Mouse (Mus musculus): ENCODE data around the gene Slc12a7. TPM values are rescaled to one million over a fixed set of nuclear protein-coding genes. Genes with fewer than 3 reads are reported as not detected.

The Slc12a7 gene
- polyA plus RNA-seq, 1 experiment from 2014 or later, result 14.7 TPM

GRCm38 (mm10) chr13:73767754-73768153 is 34.9 kb downstream of the Slc12a7 start:
- Histone ChIP-seq H3K27me3 (ENCODE audit: insufficient read depth, low read length) (no peaks in the 10 kb centered on the region), H3K36me3 (ENCODE audit: insufficient read depth, low read length) (no peaks in the 10 kb centered on the region), H3K9ac (ENCODE audit: low read depth, low read length) (no peak overlapping the region), H3K4me3 (replicated peaks; ENCODE audit: low read depth, low read length) (no peak overlapping the region), H3K9me3 (replicated peaks; ENCODE audit: low read length) (no peaks in the 10 kb centered on the region), H3K4me2 (ENCODE audit: low read length) (no peak overlapping the region), H3K4me1 (replicated peaks; ENCODE audit: insufficient read depth, low read length) (peaks cover 20% of the 10 kb centered on the region), H3K27ac (no peak overlapping the region)
- TF ChIP-seq CTCF (IDR thresholded peaks at IDR 0.05; ENCODE audit: low read depth), result no peak
- 74% methylated on average over 5 of the region's 5 CpGs for WGBS
- ATAC-seq (replicated peaks; ENCODE audit: low FRiP score, low read depth), result no peak
- DNase-seq (ENCODE audit: low spot score), result no peak

GRCm38 (mm10) chr13:73768311-73768710 is 35.4 kb downstream of the Slc12a7 start:
- Histone ChIP-seq H3K4me3 (replicated peaks; ENCODE audit: low read depth, low read length) (no peak overlapping the region), H3K4me2 (ENCODE audit: low read length) (no peak overlapping the region), H3K9ac (ENCODE audit: low read depth, low read length) (no peak overlapping the region), H3K4me1 (replicated peaks; ENCODE audit: insufficient read depth, low read length) (peaks cover 22% of the 10 kb centered on the region), H3K27ac (no peak overlapping the region), H3K9me3 (replicated peaks; ENCODE audit: low read length) (no peaks in the 10 kb centered on the region), H3K36me3 (ENCODE audit: insufficient read depth, low read length) (no peaks in the 10 kb centered on the region), H3K27me3 (ENCODE audit: insufficient read depth, low read length) (no peaks in the 10 kb centered on the region)
- no peak for DNase-seq (ENCODE audit: low spot score)
- WGBS, result 71% methylated on average over 3 of the region's 3 CpGs
- no peak for ATAC-seq (replicated peaks; ENCODE audit: low FRiP score, low read depth)
- no peak for TF ChIP-seq CTCF (IDR thresholded peaks at IDR 0.05; ENCODE audit: low read depth)

GRCm38 (mm10) chr13:73769916-73770682 is 37.2 kb downstream of the Slc12a7 start:
- no peaks in the 10 kb centered on the region for H3K36me3 ChIP-seq (ENCODE audit: insufficient read depth, low read length)
- peak; percentile 25; the same call in 1 of the 2 replicates for TF ChIP-seq CTCF (IDR thresholded peaks at IDR 0.05; ENCODE audit: low read depth)
- H3K4me3 ChIP-seq (replicated peaks; ENCODE audit: low read depth, low read length), result no peak overlapping the region
- H3K4me1 ChIP-seq (replicated peaks; ENCODE audit: insufficient read depth, low read length), result peaks cover 25% of the 10 kb centered on the region
- peak; percentile 84 for ATAC-seq (replicated peaks; ENCODE audit: low FRiP score, low read depth)
- peak; percentile 49 for DNase-seq (ENCODE audit: low spot score)
- H3K4me2 ChIP-seq (ENCODE audit: low read length), result no peak overlapping the region
- H3K27ac ChIP-seq, result peak overlapping the region; percentile 26
- H3K9ac ChIP-seq (ENCODE audit: low read depth, low read length), result no peak overlapping the region
- no peaks in the 10 kb centered on the region for H3K9me3 ChIP-seq (replicated peaks; ENCODE audit: low read length)
- 41% methylated on average over 4 of the region's 4 CpGs for WGBS
- no peaks in the 10 kb centered on the region for H3K27me3 ChIP-seq (ENCODE audit: insufficient read depth, low read length)

GRCm38 (mm10) chr13:73771131-73771530 is 38.2 kb downstream of the Slc12a7 start:
- Histone ChIP-seq H3K27me3 (ENCODE audit: insufficient read depth, low read length) (no peaks in the 10 kb centered on the region), H3K4me1 (replicated peaks; ENCODE audit: insufficient read depth, low read length) (peaks cover 22% of the 10 kb centered on the region), H3K4me3 (replicated peaks; ENCODE audit: low read depth, low read length) (no peak overlapping the region), H3K4me2 (ENCODE audit: low read length) (no peak overlapping the region), H3K9me3 (replicated peaks; ENCODE audit: low read length) (no peaks in the 10 kb centered on the region), H3K36me3 (ENCODE audit: insufficient read depth, low read length) (no peaks in the 10 kb centered on the region), H3K27ac (0 out of 2 replicates have a peak overlapping the region, but pooled peaks have one; percentile 19), H3K9ac (ENCODE audit: low read depth, low read length) (no peak overlapping the region)
- TF ChIP-seq CTCF (IDR thresholded peaks at IDR 0.05; ENCODE audit: low read depth), result no peak
- 46% methylated on average over 3 of the region's 3 CpGs for WGBS
- ATAC-seq (replicated peaks; ENCODE audit: low FRiP score, low read depth) (no peak), DNase-seq (ENCODE audit: low spot score) (peak; percentile 27)

- Histone ChIP-seq H3K4me3 (replicated peaks; ENCODE audit: low read depth, low read length) (no peak overlapping the region), H3K27me3 (ENCODE audit: insufficient read depth, low read length) (no peaks in the 10 kb centered on the region), H3K4me1 (replicated peaks; ENCODE audit: insufficient read depth, low read length) (peaks cover 22% of the 10 kb centered on the region), H3K27ac (peak overlapping the region; percentile 5), H3K36me3 (ENCODE audit: insufficient read depth, low read length) (no peaks in the 10 kb centered on the region), H3K4me2 (ENCODE audit: low read length) (no peak overlapping the region), H3K9ac (ENCODE audit: low read depth, low read length) (no peak overlapping the region), H3K9me3 (replicated peaks; ENCODE audit: low read length) (no peaks in the 10 kb centered on the region)
- no peak for ATAC-seq (replicated peaks; ENCODE audit: low FRiP score, low read depth)
- peak; percentile 56 for TF ChIP-seq CTCF (IDR thresholded peaks at IDR 0.05; ENCODE audit: low read depth)
- peak; percentile 37 for DNase-seq (ENCODE audit: low spot score)
- 3% methylated on average over 2 of the region's 2 CpGs for WGBS
Measured at GRCm38 (mm10) chr13:73772655-73773054, 39.8 kb downstream of the Slc12a7 start.

DNA sequence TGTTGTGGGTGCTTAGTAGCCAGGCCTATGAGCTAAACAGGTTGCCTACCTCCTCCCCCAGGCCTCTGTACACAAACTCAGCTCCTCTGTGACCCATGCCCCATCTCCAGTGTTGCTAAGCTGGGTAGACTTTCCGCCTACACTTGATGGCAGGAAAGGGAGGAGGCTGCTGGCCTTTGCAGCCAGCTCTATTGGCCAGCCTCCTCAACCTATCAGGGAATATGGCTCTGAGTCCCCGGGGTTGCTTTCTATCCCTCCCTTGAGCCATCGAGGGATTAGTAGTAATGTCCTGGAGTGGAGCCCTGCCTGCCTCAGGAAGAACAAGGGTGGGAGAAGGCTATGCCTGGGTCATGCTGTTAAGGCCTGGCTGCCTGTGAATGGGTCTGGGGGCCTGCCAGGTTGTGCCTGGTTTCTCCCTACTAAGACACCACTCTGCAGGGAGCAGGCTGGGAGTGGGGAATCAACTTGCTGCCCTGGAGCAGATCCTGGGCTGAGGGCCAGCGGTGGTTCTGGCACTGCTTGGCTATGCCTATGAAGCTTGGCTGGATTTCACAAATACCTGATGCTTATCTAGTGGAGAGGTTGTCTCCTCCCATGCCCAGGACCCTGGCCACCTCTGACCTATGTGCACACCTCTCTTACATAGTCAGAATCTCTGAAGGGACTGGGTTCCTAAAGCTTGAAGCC is 40.8 kb downstream of the Slc12a7 start:
- no peak for TF ChIP-seq CTCF (IDR thresholded peaks at IDR 0.05; ENCODE audit: low read depth)
- Histone ChIP-seq H3K4me1 (replicated peaks; ENCODE audit: insufficient read depth, low read length) (peaks cover 22% of the 10 kb centered on the region), H3K4me3 (replicated peaks; ENCODE audit: low read depth, low read length) (no peak overlapping the region), H3K4me2 (ENCODE audit: low read length) (no peak overlapping the region), H3K36me3 (ENCODE audit: insufficient read depth, low read length) (no peaks in the 10 kb centered on the region), H3K27me3 (ENCODE audit: insufficient read depth, low read length) (no peaks in the 10 kb centered on the region), H3K27ac (peak overlapping the region; percentile 5), H3K9ac (ENCODE audit: low read depth, low read length) (0 out of 2 replicates have a peak overlapping the region, but pooled peaks have one; percentile 13), H3K9me3 (replicated peaks; ENCODE audit: low read length) (no peaks in the 10 kb centered on the region)
- DNase-seq (ENCODE audit: low spot score), result peak; percentile 31
- no peak for ATAC-seq (replicated peaks; ENCODE audit: low FRiP score, low read depth)
- WGBS, result 44% methylated on average over 3 of the region's 4 CpGs
